Mouse (Mus musculus) liver, postnatal 0 days (tissue): ENCODE data around the gene Pibf1. TPM values are rescaled to one million over a fixed set of nuclear protein-coding genes. Genes with fewer than 3 reads are reported as not detected.

Experiments used
- ATAC-seq: fragments of 200-750 bp; cut with Nextera tagmentation; 2 replicates; pipeline ENCODE4 v1.8.0; 2017; ENCODE audit warnings: mild to moderate bottlenecking, moderate library complexity
- DNase-seq: peaks from one replicate; pipeline ENCODE4 v3.0.0-alpha.2; 2016
- H3K27ac ChIP-seq: fragments of 300-500 bp; sonication (generic); 2 replicates; pipeline ENCODE4 v1.5.1; 2014; ENCODE audit warnings: antibody characterized with exemption, moderate library complexity, mild to moderate bottlenecking, low read depth
- H3K27me3 ChIP-seq: fragments of 300-500 bp; sonication (generic); 2 replicates; pipeline ENCODE4 v1.6.1; 2014; ENCODE audit warnings: low read length, control low read depth, mixed read lengths; ENCODE audit not compliant: insufficient read depth
- H3K36me3 ChIP-seq: fragments of 300-500 bp; sonication (generic); replicated peaks from 2 replicates; pipeline ENCODE4 v1.6.1; 2014; ENCODE audit warnings: mild to moderate bottlenecking, control low read depth, low read length, moderate library complexity, mixed read lengths; ENCODE audit not compliant: insufficient read depth
- H3K4me1 ChIP-seq: fragments of 300-500 bp; sonication (generic); 2 replicates; pipeline ENCODE4 v1.6.1; 2014; ENCODE audit warnings: antibody characterized with exemption, mild to moderate bottlenecking, control low read depth; ENCODE audit not compliant: insufficient read depth
- H3K4me2 ChIP-seq: fragments of 300-500 bp; sonication (generic); 2 replicates; pipeline ENCODE4 v1.6.1; 2014; ENCODE audit warnings: low read depth, mild to moderate bottlenecking, low read length, moderate library complexity, mixed read lengths
- H3K4me3 ChIP-seq: fragments of 300-500 bp; sonication (generic); 2 replicates; pipeline ENCODE4 v1.5.1; 2014; ENCODE audit warnings: low read depth, low read length
- H3K9ac ChIP-seq: fragments of 300-500 bp; sonication (generic); replicated peaks from 2 replicates; pipeline ENCODE4 v1.6.1; 2014; ENCODE audit warnings: mild to moderate bottlenecking, moderate library complexity
- H3K9me3 ChIP-seq: fragments of 300-500 bp; sonication (generic); 2 replicates; pipeline ENCODE4 v1.6.1; 2016; ENCODE audit warnings: mild to moderate bottlenecking, control low read depth, low read length, mixed read lengths
- CTCF ChIP-seq: sonication (generic); IDR thresholded peaks from 2 replicates; pipeline ENCODE4 v1.5.1; 2016; ENCODE audit warnings: antibody characterized with exemption, low read depth
- EP300 ChIP-seq: IDR thresholded peaks from 2 replicates; pipeline ENCODE4 v1.6.1; 2016; ENCODE audit warnings: antibody characterized with exemption, low read depth, mild to moderate bottlenecking
- WGBS: fragments of 180-500 bp; shearing (Covaris S2); extraction: QIAGEN DNeasy Blood & Tissue Kit; methylation state at CpG from one replicate; pipeline ENCODE4 v1.1.7; 2014; ENCODE audit not compliant: insufficient replicate concordance; 5-methylcytosine and 5-hydroxymethylcytosine counted together
- polyA plus RNA-seq: library from polyadenylated mRNA; unstranded; fragments of >200 nt; fragmentation: Nextera tagmentation; extraction: Ambion mirVana; gene quantifications from 2 replicates; pipeline ENCODE4 v1.2.1, GENCODE M21; 2015

Gene Pibf1
- polyA plus RNA-seq, 1 experiment from 2014 or later = 4.9 TPM

DNA sequence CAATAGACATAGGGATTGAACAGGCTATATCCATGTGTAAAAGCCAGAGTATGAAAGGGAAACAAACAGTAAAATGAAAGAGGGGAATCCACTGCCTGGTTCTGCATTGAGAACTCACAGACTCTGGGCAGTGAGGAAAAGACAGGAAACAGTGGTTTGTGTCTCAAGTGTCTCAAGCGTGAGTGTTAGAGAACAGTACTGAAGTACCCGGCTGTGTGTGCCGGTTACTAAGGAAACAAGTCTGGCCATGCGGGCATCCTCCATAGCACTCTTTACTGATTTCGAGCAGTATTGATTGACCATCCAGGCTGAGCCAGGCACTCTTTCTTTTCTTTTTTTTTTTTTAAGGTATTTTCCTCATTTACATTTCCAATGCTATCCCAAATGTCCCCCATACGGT is 60.7 kb downstream of the Pibf1 start:
- Histone ChIP-seq H3K4me3 (no peak overlapping the region), H3K36me3 (no peaks in the 10 kb centered on the region; the same call in 1 of the 2 replicates), H3K27ac (no peak overlapping the region), H3K9ac (no peak overlapping the region), H3K4me1 (no peaks in the 10 kb centered on the region), H3K9me3 (no peaks in the 10 kb centered on the region), H3K27me3 (no peaks in the 10 kb centered on the region), H3K4me2 (no peak overlapping the region)
- no peak for ATAC-seq
- DNase-seq = no peak
- WGBS = 63% methylated on average over 6 of the region's 6 CpGs
- TF ChIP-seq CTCF (no peak), EP300 (no peak)

DNA sequence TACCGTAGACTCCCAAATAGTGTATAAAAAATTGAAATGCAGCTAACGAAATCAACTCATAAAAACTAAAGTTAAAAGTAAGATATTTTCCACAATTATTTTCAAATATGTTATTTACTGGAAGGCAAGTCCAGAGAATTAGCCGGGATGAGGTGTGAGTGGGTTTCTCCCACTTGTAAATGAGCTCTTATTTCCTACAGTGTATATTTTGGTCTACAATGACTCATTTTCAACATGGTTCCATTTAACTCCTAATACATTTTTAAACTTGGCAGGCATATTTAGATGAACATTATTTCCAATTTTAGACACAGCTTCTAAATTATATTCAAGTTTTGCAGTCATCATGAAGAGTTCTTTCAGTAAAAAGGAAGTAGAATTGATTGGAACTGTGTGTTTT is 63.8 kb downstream of the Pibf1 start:
- no peak for TF ChIP-seq CTCF
- TF ChIP-seq EP300 = no peak
- no peak overlapping the region for H3K9ac ChIP-seq
- H3K27ac ChIP-seq = no peak overlapping the region
- no peak for DNase-seq
- H3K4me1 ChIP-seq = no peaks in the 10 kb centered on the region
- no peaks in the 10 kb centered on the region for H3K27me3 ChIP-seq
- no peak overlapping the region for H3K4me3 ChIP-seq
- ATAC-seq = no peak
- H3K4me2 ChIP-seq = no peak overlapping the region
- no peaks in the 10 kb centered on the region for H3K36me3 ChIP-seq
- 87% methylated on average over 3 of the region's 3 CpGs for WGBS
- no peaks in the 10 kb centered on the region for H3K9me3 ChIP-seq

DNA sequence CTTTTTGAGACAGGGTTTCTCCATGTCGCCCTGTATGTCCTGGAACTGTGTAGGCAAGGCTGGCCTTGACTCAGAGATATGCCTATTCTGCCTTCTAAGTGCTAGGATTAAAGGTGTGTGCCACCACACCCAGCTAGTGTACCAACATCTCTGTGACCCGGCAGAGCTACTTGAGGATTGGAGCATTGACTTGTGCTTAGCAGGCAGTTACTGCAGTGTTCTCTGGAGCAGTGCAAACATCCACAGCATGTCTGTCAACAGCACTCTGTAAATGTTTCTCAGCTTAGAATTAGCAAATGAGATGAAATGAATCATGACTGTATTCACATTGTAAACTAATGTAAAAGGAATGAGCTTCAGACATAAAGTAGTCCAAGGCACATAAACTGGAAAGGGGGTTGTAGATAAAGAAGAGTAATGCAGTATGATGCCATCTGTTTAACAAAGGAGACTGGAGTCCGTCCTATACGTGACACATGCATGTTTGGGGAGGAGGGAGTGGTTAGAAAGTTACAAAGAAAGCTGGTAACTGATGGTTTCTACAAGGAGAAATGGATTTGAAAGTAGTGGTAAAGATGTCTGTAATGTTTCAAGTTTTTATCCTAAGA is 75.0 kb downstream of the Pibf1 start:
- ATAC-seq = no peak
- Histone ChIP-seq H3K4me1 (no peaks in the 10 kb centered on the region), H3K4me2 (no peak overlapping the region), H3K36me3 (0 out of 2 replicates have a peak, but pooled peaks cover 2% of the 10 kb centered on the region), H3K27me3 (no peaks in the 10 kb centered on the region), H3K27ac (no peak overlapping the region), H3K4me3 (no peak overlapping the region), H3K9me3 (no peaks in the 10 kb centered on the region), H3K9ac (no peak overlapping the region; the same call in 1 of the 2 replicates)
- WGBS = 73% methylated on average over 4 of the region's 4 CpGs
- no peak for DNase-seq
- TF ChIP-seq EP300 (no peak), CTCF (no peak)

DNA sequence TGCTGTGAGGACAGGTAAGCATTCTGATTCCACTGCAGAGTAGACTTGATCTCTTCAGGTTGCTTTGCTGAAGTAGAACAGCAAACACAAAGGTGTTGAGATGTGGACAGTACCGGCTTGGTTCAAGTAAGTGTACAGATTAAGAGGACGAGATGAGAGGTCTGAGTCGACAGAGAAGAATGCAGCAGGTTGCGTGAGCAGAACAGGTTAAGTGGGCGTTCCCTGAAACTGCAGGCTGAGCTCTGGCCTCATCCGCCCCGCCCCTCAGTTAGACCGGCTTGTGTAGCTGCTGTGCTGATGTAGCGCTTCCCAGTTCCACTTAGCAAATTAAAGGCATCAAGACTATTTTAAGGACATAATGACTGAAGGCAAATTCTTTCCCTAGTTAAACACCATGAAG is 77.3 kb downstream of the Pibf1 start:
- Histone ChIP-seq H3K4me1 (no peaks in the 10 kb centered on the region), H3K9me3 (no peaks in the 10 kb centered on the region), H3K9ac (no peak overlapping the region), H3K4me3 (no peak overlapping the region), H3K4me2 (no peak overlapping the region), H3K36me3 (0 out of 2 replicates have a peak, but pooled peaks cover 4% of the 10 kb centered on the region), H3K27ac (no peak overlapping the region), H3K27me3 (no peaks in the 10 kb centered on the region)
- no peak for TF ChIP-seq EP300
- TF ChIP-seq CTCF = no peak
- ATAC-seq (no peak), DNase-seq (no peak)
- WGBS = 66% methylated on average over 9 of the region's 9 CpGs

DNA sequence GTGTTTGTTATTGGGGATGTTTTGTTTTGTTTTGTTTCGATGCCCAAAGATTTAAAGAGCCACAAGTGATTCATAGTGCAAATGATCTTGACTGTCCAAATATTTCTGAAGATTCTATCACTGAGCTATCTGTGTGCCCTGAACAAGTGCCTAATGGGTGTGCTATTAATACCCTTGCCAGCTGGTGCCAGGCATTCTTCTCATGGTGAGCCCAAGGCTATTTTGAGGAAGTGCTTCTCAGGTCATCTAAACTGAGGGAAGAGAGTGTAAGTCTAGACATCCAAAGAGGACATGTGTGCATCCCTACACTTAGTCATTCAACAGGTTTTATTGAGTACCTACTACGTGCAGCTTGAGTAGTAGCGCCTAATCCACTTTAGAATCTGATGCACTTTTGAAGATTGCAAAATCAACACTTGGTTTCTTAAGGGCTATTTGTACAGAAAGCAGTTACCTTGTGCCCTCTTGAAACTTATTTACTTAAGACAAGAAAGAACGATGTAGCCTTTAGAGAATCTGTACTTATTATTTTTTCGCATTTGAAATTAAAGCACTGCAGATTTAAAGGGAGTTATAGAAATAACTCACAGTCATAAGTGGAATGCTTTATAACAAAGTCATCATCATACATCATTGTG is 91.0 kb downstream of the Pibf1 start:
- no peak for DNase-seq
- Histone ChIP-seq H3K27ac (no peak overlapping the region), H3K36me3 (no peaks in the 10 kb centered on the region), H3K4me3 (no peak overlapping the region), H3K9ac (no peak overlapping the region), H3K27me3 (no peaks in the 10 kb centered on the region), H3K9me3 (no peaks in the 10 kb centered on the region), H3K4me2 (no peak overlapping the region), H3K4me1 (no peaks in the 10 kb centered on the region)
- ATAC-seq = no peak
- TF ChIP-seq CTCF = no peak
- no peak for TF ChIP-seq EP300
- 91% methylated on average over 5 of the region's 5 CpGs for WGBS

DNA sequence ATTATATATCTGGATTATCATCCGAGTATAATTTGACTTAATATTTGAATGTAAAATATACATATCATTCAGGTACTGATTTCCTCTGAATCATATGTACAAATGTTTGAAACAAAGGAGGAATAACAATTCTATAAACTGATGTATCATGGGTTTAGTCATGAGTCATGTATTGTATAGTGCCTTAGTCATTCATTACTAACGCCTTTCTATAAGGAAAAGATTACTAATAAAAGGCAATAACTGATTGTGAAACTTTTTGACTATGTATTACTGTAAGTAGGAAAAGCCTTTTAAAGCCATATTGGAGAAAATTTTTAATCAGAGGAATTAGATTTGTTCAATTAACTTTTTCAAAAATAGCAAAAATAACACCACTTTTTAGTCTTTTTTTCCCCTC is 106.6 kb downstream of the Pibf1 start:
- H3K36me3 ChIP-seq = no peaks in the 10 kb centered on the region; the same call in none of the 2 replicates
- H3K4me3 ChIP-seq = no peak overlapping the region
- no peaks in the 10 kb centered on the region for H3K27me3 ChIP-seq
- H3K9me3 ChIP-seq = no peaks in the 10 kb centered on the region
- no peaks in the 10 kb centered on the region for H3K4me1 ChIP-seq
- TF ChIP-seq CTCF (no peak), EP300 (no peak)
- H3K27ac ChIP-seq = no peak overlapping the region
- DNase-seq (no peak), ATAC-seq (no peak)
- WGBS = 92% methylated on average over 2 of the region's 2 CpGs
- H3K9ac ChIP-seq = no peak overlapping the region
- H3K4me2 ChIP-seq = no peak overlapping the region
